Mouse (Mus musculus): ENCODE results near the gene Etv4. TPM values are rescaled to one million over a fixed set of nuclear protein-coding genes. Genes with fewer than 3 reads are reported as not detected.
A peak's percentile ranks its signal among the peaks of the same experiment; 100 is the strongest.

Etv4 gene
- polyA plus RNA-seq, 1 experiment from 2014 or later = 1.2 TPM

DNA sequence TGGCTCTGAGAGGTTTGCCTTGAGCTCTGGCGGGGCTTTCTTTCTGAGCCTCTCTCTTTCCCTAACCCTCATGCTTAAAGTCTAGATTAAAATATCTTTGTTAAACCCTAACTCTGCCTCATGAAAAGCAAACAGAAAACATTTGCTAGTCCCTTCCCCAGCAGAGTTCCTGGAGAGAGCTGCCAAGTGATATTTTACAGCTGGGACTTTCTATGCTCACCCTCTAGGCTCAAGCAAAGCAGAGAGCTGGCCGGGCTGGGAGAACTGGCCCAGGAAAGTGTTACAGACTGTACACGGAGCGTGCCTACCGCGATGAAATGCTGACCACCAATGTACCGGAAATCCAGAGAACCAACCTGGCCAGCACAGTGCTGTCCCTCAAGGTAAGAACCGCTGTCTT, 27.8 kb downstream of the Etv4 start:
- H3K27me3 ChIP-seq (replicated peaks; ENCODE audit: insufficient read depth, low read length) = no peaks in the 10 kb centered on the region
- no peak overlapping the region for H3K4me3 ChIP-seq (ENCODE audit: low read depth, low read length)
- no peaks in the 10 kb centered on the region for H3K9me3 ChIP-seq (ENCODE audit: low read length)
- ATAC-seq (peak; percentile 80), DNase-seq (ENCODE audit: low spot score) (peak; percentile 75)
- 65% methylated on average over 8 of the region's 8 CpGs for WGBS
- H3K9ac ChIP-seq (replicated peaks; ENCODE audit: low read depth) = no peak overlapping the region
- H3K36me3 ChIP-seq (ENCODE audit: insufficient read depth, low read length) = peaks cover 40% of the 10 kb centered on the region
- TF ChIP-seq EP300 (IDR thresholded peaks at IDR 0.05) = no peak
- no peak for TF ChIP-seq CTCF (IDR thresholded peaks at IDR 0.05)
- peak overlapping the region; percentile 38 for H3K27ac ChIP-seq (ENCODE audit: low read length)
- H3K4me1 ChIP-seq (ENCODE audit: insufficient read depth, low read depth, low read length) = no peaks in the 10 kb centered on the region
- no peak overlapping the region for H3K4me2 ChIP-seq (replicated peaks; ENCODE audit: low read depth, low read length)

DNA sequence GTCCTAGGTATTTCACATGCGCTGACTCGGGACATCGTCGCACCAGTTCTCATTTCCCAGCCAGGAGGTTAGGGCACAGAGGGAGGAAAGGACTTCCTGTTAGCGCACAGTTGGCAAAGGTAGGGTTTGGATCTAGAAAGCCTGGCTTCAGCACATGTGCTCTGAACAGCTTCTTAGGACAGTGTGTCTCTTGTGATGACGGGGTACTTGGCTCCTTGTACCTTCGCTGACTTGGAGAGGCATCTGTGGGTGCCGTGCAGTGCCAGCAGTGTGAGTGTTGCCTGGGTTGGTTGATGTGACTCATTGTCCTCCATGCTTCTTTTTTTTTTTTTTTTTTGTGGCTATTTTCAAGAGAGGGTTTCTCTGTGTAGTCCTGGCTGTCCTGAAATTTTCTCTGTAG, 28.6 kb downstream of the Etv4 start:
- 72% methylated on average over 8 of the region's 8 CpGs for WGBS
- peak; percentile 38 for DNase-seq (ENCODE audit: low spot score)
- TF ChIP-seq CTCF (IDR thresholded peaks at IDR 0.05) (no peak), EP300 (IDR thresholded peaks at IDR 0.05) (no peak)
- H3K9ac ChIP-seq (replicated peaks; ENCODE audit: low read depth) = no peak overlapping the region
- peaks cover 47% of the 10 kb centered on the region for H3K36me3 ChIP-seq (ENCODE audit: insufficient read depth, low read length)
- no peak overlapping the region for H3K4me2 ChIP-seq (replicated peaks; ENCODE audit: low read depth, low read length)
- H3K4me3 ChIP-seq (ENCODE audit: low read depth, low read length) = no peak overlapping the region
- peak overlapping the region; percentile 38; the same call in 1 of the 2 replicates for H3K27ac ChIP-seq (ENCODE audit: low read length)
- H3K9me3 ChIP-seq (ENCODE audit: low read length) = no peaks in the 10 kb centered on the region
- no peaks in the 10 kb centered on the region for H3K4me1 ChIP-seq (ENCODE audit: insufficient read depth, low read depth, low read length)
- peak; percentile 53 for ATAC-seq
- no peaks in the 10 kb centered on the region for H3K27me3 ChIP-seq (replicated peaks; ENCODE audit: insufficient read depth, low read length)

DNA sequence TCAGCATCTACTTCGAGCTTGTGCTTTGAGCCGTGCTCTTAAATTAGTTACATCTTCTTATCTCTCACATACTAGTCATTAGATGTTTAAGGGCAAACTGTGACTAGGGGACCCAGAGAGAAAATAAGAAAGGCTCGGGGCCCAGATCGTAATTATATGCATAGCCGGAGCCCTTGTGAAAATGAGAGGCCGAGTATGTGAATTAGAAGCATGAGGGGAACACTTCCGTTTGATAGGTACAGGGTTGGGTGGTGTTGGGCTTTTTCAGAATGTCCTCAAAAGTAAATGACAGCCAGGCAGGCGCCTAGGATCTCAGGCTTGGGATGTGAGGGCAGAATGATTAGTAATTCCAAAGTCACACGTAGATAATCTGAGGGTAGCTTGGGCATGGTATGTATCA, 51.6 kb downstream of the Etv4 start:
- no peaks in the 10 kb centered on the region for H3K9me3 ChIP-seq (ENCODE audit: low read length)
- ATAC-seq = no peak
- DNase-seq (ENCODE audit: low spot score) = no peak
- H3K4me1 ChIP-seq (ENCODE audit: insufficient read depth, low read depth, low read length) = peaks cover 5% of the 10 kb centered on the region; the same call in 1 of the 2 replicates
- H3K9ac ChIP-seq (replicated peaks; ENCODE audit: low read depth) = peak overlapping the region; percentile 55
- no peaks in the 10 kb centered on the region for H3K27me3 ChIP-seq (replicated peaks; ENCODE audit: insufficient read depth, low read length)
- H3K36me3 ChIP-seq (ENCODE audit: insufficient read depth, low read length) = peaks cover 24% of the 10 kb centered on the region
- H3K4me3 ChIP-seq (ENCODE audit: low read depth, low read length) = peak overlapping the region; percentile 68
- H3K27ac ChIP-seq (ENCODE audit: low read length) = no peak overlapping the region
- H3K4me2 ChIP-seq (replicated peaks; ENCODE audit: low read depth, low read length) = peak overlapping the region; percentile 66
- WGBS = 21% methylated on average over 9 of the region's 9 CpGs
- no peak for TF ChIP-seq EP300 (IDR thresholded peaks at IDR 0.05)
- no peak for TF ChIP-seq CTCF (IDR thresholded peaks at IDR 0.05)

DNA sequence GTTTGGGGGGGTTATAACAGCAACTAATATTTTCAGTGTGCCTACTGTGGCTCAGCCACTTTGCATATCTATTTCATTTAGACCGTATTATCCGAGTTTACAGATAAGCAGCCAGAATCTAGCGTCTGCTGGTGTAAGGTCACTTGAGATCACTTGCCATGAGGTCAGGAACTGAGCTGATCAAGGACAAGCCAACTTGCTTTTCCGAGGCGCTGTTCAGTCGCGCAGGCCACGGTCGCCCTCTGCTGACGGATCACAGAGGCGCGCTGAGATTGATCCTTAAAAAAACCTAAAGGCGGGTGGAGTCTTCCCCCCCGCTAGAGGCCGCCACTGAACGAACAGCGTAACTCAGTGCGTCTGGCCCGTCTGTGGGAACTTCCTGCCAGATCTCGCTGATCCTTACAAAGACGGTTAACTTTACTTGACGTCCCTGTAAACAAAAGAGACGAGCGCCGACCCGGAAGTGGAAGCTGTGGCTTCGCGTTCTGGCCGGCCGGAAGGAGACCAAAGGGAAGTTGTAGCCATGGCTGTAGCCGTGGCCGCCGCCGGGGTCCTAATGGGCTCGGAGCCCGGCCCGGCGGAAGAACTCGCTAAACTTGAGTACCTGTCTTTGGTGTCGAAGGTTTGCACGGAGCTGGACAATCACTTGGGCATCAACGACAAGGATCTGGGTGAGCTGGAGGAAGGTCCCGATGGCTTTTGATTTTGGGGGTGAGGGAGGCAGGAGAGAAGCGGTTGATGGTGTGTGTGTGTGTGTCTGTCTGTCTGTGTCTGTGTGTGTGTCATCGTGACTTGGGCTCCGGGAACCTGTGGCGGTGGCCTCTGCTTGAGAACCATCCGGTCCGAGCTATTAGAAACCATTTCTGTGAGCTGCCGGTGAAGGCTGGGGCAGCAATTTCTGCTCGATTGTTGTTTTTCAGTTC, 52.4 kb downstream of the Etv4 start, which contains the start of gene Dhx8:
Dhx8 (plus strand) TSS at position 402 of the 923 bp plus-strand sequence.
- Histone ChIP-seq H3K4me1 (ENCODE audit: insufficient read depth, low read depth, low read length) (peaks cover 5% of the 10 kb centered on the region; the same call in 1 of the 2 replicates), H3K9ac (replicated peaks; ENCODE audit: low read depth) (peak within 1 kb of the TSS; percentile 55), H3K27me3 (replicated peaks; ENCODE audit: insufficient read depth, low read length) (no peaks in the 10 kb centered on the region), H3K4me3 (ENCODE audit: low read depth, low read length) (peak within 1 kb of the TSS; percentile 68), H3K27ac (ENCODE audit: low read length) (peak within 1 kb of the TSS; percentile 60), H3K9me3 (ENCODE audit: low read length) (no peaks in the 10 kb centered on the region), H3K36me3 (ENCODE audit: insufficient read depth, low read length) (peaks cover 20% of the 10 kb centered on the region), H3K4me2 (replicated peaks; ENCODE audit: low read depth, low read length) (peak within 1 kb of the TSS; percentile 66)
- ATAC-seq (peak; percentile 99), DNase-seq (ENCODE audit: low spot score) (peak; percentile 100)
- WGBS = under 1% methylated on average over 51 of the region's 51 CpGs
- TF ChIP-seq CTCF (IDR thresholded peaks at IDR 0.05) = peak; percentile 100
- peak; percentile 90 for TF ChIP-seq EP300 (IDR thresholded peaks at IDR 0.05)

DNA sequence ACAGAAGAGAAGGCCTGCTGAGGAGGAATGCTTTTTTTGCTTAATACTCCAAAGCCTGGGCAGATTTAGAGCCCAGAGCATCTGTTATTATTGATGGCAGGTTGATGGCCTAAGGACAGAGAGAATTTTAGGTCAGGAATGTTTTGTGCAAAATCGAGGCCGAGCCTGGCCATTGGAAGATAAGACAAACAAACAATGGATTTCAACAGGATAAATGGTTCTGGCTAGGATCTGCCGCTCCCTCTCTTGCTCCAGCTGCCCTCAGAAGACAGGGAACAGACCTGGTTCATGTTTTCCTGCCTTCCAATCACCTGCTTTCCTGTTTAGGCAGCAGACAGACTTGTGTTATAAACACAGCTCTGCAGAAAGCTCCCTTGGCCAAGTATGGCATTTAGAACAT, 55.9 kb downstream of the Etv4 start:
- WGBS = 11% methylated on average over 3 of the region's 3 CpGs

DNA sequence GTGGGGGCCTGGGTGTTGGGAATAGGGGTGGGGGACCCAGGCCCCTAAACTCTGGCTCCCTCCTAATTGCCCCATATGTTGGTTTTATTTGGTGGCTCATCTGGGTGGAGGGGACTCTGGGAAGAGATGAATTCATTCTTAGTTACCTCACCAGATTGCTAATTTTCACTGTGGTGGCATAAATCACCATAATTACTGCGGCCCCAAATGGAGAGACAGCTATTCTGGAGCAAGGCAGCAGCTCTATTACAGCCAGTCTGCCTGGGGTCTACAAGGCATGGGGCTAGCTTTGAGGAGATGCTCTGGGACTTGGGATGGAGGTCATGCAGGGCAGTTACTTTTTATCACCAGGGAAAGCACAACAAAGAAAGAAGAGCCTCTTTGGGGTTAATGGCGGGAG, 58.4 kb downstream of the Etv4 start:
- WGBS = 50% methylated on average over 2 of the region's 2 CpGs
- TF ChIP-seq CTCF (IDR thresholded peaks at IDR 0.05) (no peak), EP300 (IDR thresholded peaks at IDR 0.05) (no peak)
- ATAC-seq = no peak
- Histone ChIP-seq H3K9ac (replicated peaks; ENCODE audit: low read depth) (no peak overlapping the region), H3K4me3 (ENCODE audit: low read depth, low read length) (no peak overlapping the region), H3K27ac (ENCODE audit: low read length) (no peak overlapping the region), H3K9me3 (ENCODE audit: low read length) (no peaks in the 10 kb centered on the region), H3K4me2 (replicated peaks; ENCODE audit: low read depth, low read length) (no peak overlapping the region), H3K4me1 (ENCODE audit: insufficient read depth, low read depth, low read length) (no peaks in the 10 kb centered on the region), H3K27me3 (replicated peaks; ENCODE audit: insufficient read depth, low read length) (no peaks in the 10 kb centered on the region), H3K36me3 (ENCODE audit: insufficient read depth, low read length) (no peaks in the 10 kb centered on the region)
- no peak for DNase-seq (ENCODE audit: low spot score)

More for the DNA sequence above, 55.9 kb downstream of the Etv4 start:
- Histone ChIP-seq H3K9me3 (ENCODE audit: low read length) (no peaks in the 10 kb centered on the region), H3K4me1 (ENCODE audit: insufficient read depth, low read depth, low read length) (peaks cover 5% of the 10 kb centered on the region; the same call in 1 of the 2 replicates), H3K27me3 (replicated peaks; ENCODE audit: insufficient read depth, low read length) (no peaks in the 10 kb centered on the region), H3K36me3 (ENCODE audit: insufficient read depth, low read length) (no peaks in the 10 kb centered on the region), H3K4me2 (replicated peaks; ENCODE audit: low read depth, low read length) (no peak overlapping the region), H3K4me3 (ENCODE audit: low read depth, low read length) (no peak overlapping the region), H3K27ac (ENCODE audit: low read length) (no peak overlapping the region), H3K9ac (replicated peaks; ENCODE audit: low read depth) (no peak overlapping the region)
- TF ChIP-seq CTCF (IDR thresholded peaks at IDR 0.05) (no peak), EP300 (IDR thresholded peaks at IDR 0.05) (no peak)
- DNase-seq (ENCODE audit: low spot score) (no peak), ATAC-seq (no peak)
